Mouse (Mus musculus) midbrain, embryonic 11.5 days (tissue): Measurements from ENCODE around the gene Itpr1. TPM values are rescaled to one million over a fixed set of nuclear protein-coding genes. Genes with fewer than 3 reads are reported as not detected.

Source experiments
- ATAC-seq: fragments of 200-750 bp; cut with Nextera tagmentation; 2 replicates; pipeline ENCODE4 v1.8.0; 2017; ENCODE audit warnings: moderate TSS enrichment, moderate library complexity; ENCODE audit not compliant: low FRiP score
- DNase-seq: peaks from one replicate; pipeline ENCODE4 v3.0.0; 2015; ENCODE audit warnings: low spot score; ENCODE audit errors: missing footprints
- H3K27ac ChIP-seq: fragments of 300-500 bp; sonication (generic); 2 replicates; pipeline ENCODE4 v1.5.1; 2014; ENCODE audit warnings: low read depth, low read length
- H3K27me3 ChIP-seq: fragments of 300-500 bp; sonication (generic); 2 replicates; pipeline ENCODE4 v1.6.1; 2014; ENCODE audit warnings: mild to moderate bottlenecking, low read length, moderate library complexity, mixed read lengths; ENCODE audit not compliant: control insufficient read depth, insufficient read depth
- H3K36me3 ChIP-seq: fragments of 300-500 bp; sonication (generic); 2 replicates; pipeline ENCODE4 v1.6.1; 2014; ENCODE audit warnings: mild to moderate bottlenecking, low read length, moderate library complexity, mixed read lengths; ENCODE audit not compliant: control insufficient read depth, insufficient read depth
- H3K4me1 ChIP-seq: fragments of 300-500 bp; sonication (generic); 2 replicates; pipeline ENCODE4 v1.6.1; 2014; ENCODE audit warnings: low read length; ENCODE audit not compliant: control insufficient read depth, insufficient read depth
- H3K4me2 ChIP-seq: fragments of 300-500 bp; sonication (generic); 2 replicates; pipeline ENCODE4 v1.6.1; 2014; ENCODE audit warnings: mild to moderate bottlenecking, moderate library complexity
- H3K4me3 ChIP-seq: fragments of 300-500 bp; sonication (generic); 2 replicates; pipeline ENCODE4 v1.5.1; 2014; ENCODE audit warnings: low read depth, low read length
- H3K9ac ChIP-seq: fragments of 300-500 bp; sonication (generic); 2 replicates; pipeline ENCODE4 v1.6.1; 2014; ENCODE audit warnings: low read length
- H3K9me3 ChIP-seq: fragments of 300-500 bp; sonication (generic); 2 replicates; pipeline ENCODE4 v1.6.1; 2016; ENCODE audit warnings: low read length; ENCODE audit not compliant: control insufficient read depth
- WGBS: fragments of 180-500 bp; shearing (Covaris S2); extraction: QIAGEN DNeasy Blood & Tissue Kit; methylation state at CpG from one replicate; pipeline ENCODE4 v1.1.7; 2014; 5-methylcytosine and 5-hydroxymethylcytosine counted together
- polyA plus RNA-seq: library from polyadenylated mRNA; unstranded; fragments of >200 nt; fragmentation: Nextera tagmentation; extraction: Ambion mirVana; gene quantifications from 2 replicates; pipeline ENCODE4 v1.2.1, GENCODE M21; 2014

The Itpr1 gene
- polyA plus RNA-seq, 1 experiment from 2014 or later = 5.2 TPM

GRCm38 (mm10) chr6:108454979-108455836 is 242.3 kb downstream of the Itpr1 start:
- Histone ChIP-seq H3K9me3 (no peaks in the 10 kb centered on the region), H3K36me3 (no peaks in the 10 kb centered on the region), H3K4me1 (peaks cover 15% of the 10 kb centered on the region), H3K27ac (no peak overlapping the region), H3K9ac (no peak overlapping the region), H3K4me2 (no peak overlapping the region), H3K4me3 (no peak overlapping the region), H3K27me3 (no peaks in the 10 kb centered on the region)
- peak; percentile 5; the same call in 1 of the 2 replicates for ATAC-seq
- WGBS = 85% methylated on average over 7 of the region's 7 CpGs
- DNase-seq = peak; percentile 85

GRCm38 (mm10) chr6:108456231-108457062 is 243.6 kb downstream of the Itpr1 start:
- 4% methylated on average over 18 of the region's 18 CpGs for WGBS
- H3K27me3 ChIP-seq = no peaks in the 10 kb centered on the region
- peaks cover 15% of the 10 kb centered on the region for H3K4me1 ChIP-seq
- no peak overlapping the region for H3K27ac ChIP-seq
- DNase-seq (peak; percentile 90), ATAC-seq (peak; percentile 67)
- peak overlapping the region; percentile 35; the same call in 1 of the 2 replicates for H3K9ac ChIP-seq
- no peaks in the 10 kb centered on the region for H3K36me3 ChIP-seq
- peak overlapping the region; percentile 36 for H3K4me2 ChIP-seq
- H3K9me3 ChIP-seq = no peaks in the 10 kb centered on the region
- 0 out of 2 replicates have a peak overlapping the region, but pooled peaks have one; percentile 6 for H3K4me3 ChIP-seq

GRCm38 (mm10) chr6:108457063-108457405 is 244.1 kb downstream of the Itpr1 start:
- no peaks in the 10 kb centered on the region for H3K9me3 ChIP-seq
- H3K4me3 ChIP-seq = no peak overlapping the region
- 13% methylated on average over 5 of the region's 5 CpGs for WGBS
- ATAC-seq (peak; percentile 50), DNase-seq (peak; percentile 85)
- H3K27me3 ChIP-seq = no peaks in the 10 kb centered on the region
- peaks cover 15% of the 10 kb centered on the region for H3K4me1 ChIP-seq
- H3K4me2 ChIP-seq = peak overlapping the region; percentile 36
- no peak overlapping the region for H3K9ac ChIP-seq
- no peaks in the 10 kb centered on the region for H3K36me3 ChIP-seq
- H3K27ac ChIP-seq = no peak overlapping the region

GRCm38 (mm10) chr6:108457516-108458181 is 244.8 kb downstream of the Itpr1 start:
- DNase-seq = peak; percentile 84
- no peak overlapping the region for H3K4me2 ChIP-seq
- H3K9ac ChIP-seq = no peak overlapping the region
- no peak for ATAC-seq
- H3K4me3 ChIP-seq = no peak overlapping the region
- no peaks in the 10 kb centered on the region for H3K9me3 ChIP-seq
- H3K27ac ChIP-seq = 0 out of 2 replicates have a peak overlapping the region, but pooled peaks have one; percentile 6
- 61% methylated on average over 14 of the region's 14 CpGs for WGBS
- H3K27me3 ChIP-seq = no peaks in the 10 kb centered on the region
- H3K4me1 ChIP-seq = peaks cover 15% of the 10 kb centered on the region
- H3K36me3 ChIP-seq = no peaks in the 10 kb centered on the region

GRCm38 (mm10) chr6:108458182-108458571 is 245.3 kb downstream of the Itpr1 start:
- ATAC-seq (no peak), DNase-seq (no peak)
- Histone ChIP-seq H3K27ac (no peak overlapping the region), H3K4me1 (peaks cover 15% of the 10 kb centered on the region), H3K36me3 (no peaks in the 10 kb centered on the region), H3K4me2 (no peak overlapping the region), H3K9me3 (no peaks in the 10 kb centered on the region), H3K9ac (no peak overlapping the region), H3K4me3 (no peak overlapping the region), H3K27me3 (no peaks in the 10 kb centered on the region)
- 50% methylated on average over 2 of the region's 2 CpGs for WGBS

GRCm38 (mm10) chr6:108458826-108459225 is 245.9 kb downstream of the Itpr1 start:
- no peak overlapping the region for H3K9ac ChIP-seq
- no peak overlapping the region for H3K4me3 ChIP-seq
- ATAC-seq (no peak), DNase-seq (no peak)
- no peaks in the 10 kb centered on the region for H3K9me3 ChIP-seq
- 90% methylated on average over 11 of the region's 11 CpGs for WGBS
- H3K27ac ChIP-seq = no peak overlapping the region
- no peak overlapping the region for H3K4me2 ChIP-seq
- peaks cover 15% of the 10 kb centered on the region for H3K4me1 ChIP-seq
- no peaks in the 10 kb centered on the region for H3K36me3 ChIP-seq
- no peaks in the 10 kb centered on the region for H3K27me3 ChIP-seq

- no peaks in the 10 kb centered on the region for H3K27me3 ChIP-seq
- no peak overlapping the region for H3K9ac ChIP-seq
- no peaks in the 10 kb centered on the region for H3K36me3 ChIP-seq
- H3K4me1 ChIP-seq = no peaks in the 10 kb centered on the region
- H3K27ac ChIP-seq = no peak overlapping the region
- WGBS = 85% methylated on average over 8 of the region's 8 CpGs
- no peak overlapping the region for H3K4me3 ChIP-seq
- DNase-seq (no peak), ATAC-seq (no peak)
- no peaks in the 10 kb centered on the region for H3K9me3 ChIP-seq
- no peak overlapping the region for H3K4me2 ChIP-seq
Measured at GRCm38 (mm10) chr6:108464308-108464979, 251.5 kb downstream of the Itpr1 start.

GRCm38 (mm10) chr6:108465159-108465558 is 252.3 kb downstream of the Itpr1 start:
- ATAC-seq (no peak), DNase-seq (no peak)
- H3K9me3 ChIP-seq = no peaks in the 10 kb centered on the region
- 91% methylated on average over 5 of the region's 5 CpGs for WGBS
- no peak overlapping the region for H3K4me3 ChIP-seq
- H3K9ac ChIP-seq = no peak overlapping the region
- H3K4me1 ChIP-seq = no peaks in the 10 kb centered on the region
- no peaks in the 10 kb centered on the region for H3K27me3 ChIP-seq
- no peak overlapping the region for H3K4me2 ChIP-seq
- no peak overlapping the region for H3K27ac ChIP-seq
- H3K36me3 ChIP-seq = no peaks in the 10 kb centered on the region
